Mouse (Mus musculus) kidney, adult 18-20 months (tissue): ENCODE measurements around the gene Ppp1r12a.
A peak's percentile ranks its signal among the peaks of the same experiment; 100 is the strongest.

Experiments used
- DNase-seq: peaks from one replicate; pipeline ENCODE4 v3.0.0; 2021

The Ppp1r12a gene

DNA sequence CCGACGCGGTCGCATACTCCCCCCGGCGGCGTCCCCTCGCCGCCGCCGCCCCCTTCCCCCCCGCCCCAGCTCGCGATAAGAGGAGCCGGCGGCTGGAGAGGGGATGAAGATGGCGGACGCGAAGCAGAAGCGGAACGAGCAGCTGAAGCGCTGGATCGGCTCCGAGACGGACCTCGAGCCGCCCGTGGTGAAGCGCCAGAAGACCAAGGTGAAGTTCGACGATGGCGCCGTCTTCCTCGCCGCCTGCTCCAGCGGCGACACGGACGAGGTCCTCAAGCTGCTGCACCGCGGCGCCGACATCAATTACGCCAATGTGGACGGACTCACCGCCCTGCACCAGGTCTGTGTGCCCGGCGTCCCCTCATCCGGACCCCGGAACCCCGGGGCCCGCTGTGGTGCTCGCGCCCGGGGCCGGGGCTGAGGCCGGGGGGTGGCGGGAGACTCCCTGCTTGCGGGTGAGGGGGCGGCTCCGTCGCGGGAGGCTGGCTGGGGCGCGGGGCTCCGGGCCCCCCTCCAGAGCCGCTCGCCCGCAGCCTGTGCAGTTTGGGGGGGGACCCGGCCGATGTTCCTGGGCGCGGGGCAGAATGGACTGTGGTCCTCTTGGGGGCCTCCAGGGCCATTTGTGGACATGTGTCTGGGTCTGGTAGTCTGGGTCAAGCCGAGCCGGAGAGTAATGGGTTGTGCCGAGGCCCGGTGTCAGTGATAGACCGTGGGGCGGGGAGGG is 466 bp downstream of the Ppp1r12a start:
- peak; percentile 66 for DNase-seq

DNA sequence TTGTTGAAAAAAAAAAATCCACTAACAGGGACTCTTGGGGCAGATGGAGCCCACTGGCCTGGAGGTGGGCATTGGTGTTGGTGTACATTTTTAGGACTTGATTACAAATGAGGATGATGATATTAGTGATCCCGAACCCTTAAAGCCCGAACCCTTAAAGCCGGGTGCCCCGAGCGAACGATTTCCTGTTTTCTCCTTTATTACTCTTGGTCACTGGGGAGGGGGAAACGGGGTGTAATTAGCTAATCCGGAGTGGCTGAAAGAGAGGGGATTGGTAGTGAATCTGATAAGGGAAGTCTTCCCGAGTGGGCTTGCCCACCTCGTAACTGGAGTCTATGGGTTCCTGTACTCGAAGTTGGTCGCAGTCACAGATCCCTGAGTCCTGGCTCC is 1.0 kb downstream of the Ppp1r12a start:
- peak; percentile 37 for DNase-seq

DNA sequence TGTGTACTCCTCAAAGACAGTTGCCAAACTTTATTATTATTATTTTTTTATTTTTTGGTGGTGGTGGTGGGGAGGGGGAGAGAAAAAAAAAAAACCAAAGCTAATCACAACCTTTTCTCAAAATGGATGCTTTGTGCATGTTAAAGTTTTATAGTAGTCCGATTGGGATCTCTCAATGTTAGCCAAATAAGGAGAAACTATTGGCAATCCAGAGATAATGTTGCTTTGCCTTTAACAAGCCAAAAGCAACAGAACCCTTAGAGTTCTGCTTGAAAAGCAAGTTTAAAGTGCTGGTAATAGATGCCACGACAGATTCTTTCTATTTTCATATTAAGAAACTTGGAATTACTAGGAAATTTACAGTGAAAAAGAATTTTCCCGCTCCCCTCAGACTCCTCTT is 1.5 kb downstream of the Ppp1r12a start:
- DNase-seq: no peak

DNA sequence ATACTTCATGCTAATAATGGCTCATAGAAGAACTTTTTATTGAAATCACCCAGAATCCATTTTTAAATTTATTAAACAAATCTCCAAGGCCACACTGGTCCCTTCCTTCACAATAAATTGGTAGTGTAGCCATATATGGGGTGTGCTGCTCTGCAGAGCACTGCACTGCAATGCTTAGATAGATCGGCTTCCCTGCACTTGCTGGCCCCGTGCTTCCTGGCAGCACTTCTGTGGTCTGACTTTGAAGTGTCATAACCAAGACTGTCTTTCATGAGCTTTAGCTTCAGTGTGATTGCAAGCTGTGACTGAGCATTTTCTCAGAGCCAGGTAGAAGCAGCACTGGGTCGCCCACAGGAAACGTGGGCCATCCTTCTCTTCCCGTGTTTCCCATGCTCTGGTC is 5.8 kb downstream of the Ppp1r12a start:
- no peak for DNase-seq

DNA sequence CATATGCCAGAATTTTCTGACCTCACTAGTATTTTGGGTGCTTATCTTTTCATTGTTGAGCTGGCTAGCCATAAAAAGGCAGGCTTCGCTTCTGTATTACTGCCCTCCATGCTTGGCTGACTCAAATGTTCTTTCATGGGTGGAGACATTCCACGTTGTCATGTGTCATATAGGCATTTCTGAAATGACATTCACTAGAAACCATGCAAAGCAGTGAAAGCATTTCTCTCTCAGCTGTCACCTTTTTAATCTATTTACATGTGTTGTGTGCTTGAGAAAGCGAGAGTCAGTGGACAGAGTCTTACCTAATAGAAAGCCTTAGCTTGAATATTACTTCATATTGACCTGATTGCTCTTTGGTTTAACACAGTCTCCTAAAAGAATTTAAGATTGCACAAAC is 8.8 kb downstream of the Ppp1r12a start:
- DNase-seq: no peak

DNA sequence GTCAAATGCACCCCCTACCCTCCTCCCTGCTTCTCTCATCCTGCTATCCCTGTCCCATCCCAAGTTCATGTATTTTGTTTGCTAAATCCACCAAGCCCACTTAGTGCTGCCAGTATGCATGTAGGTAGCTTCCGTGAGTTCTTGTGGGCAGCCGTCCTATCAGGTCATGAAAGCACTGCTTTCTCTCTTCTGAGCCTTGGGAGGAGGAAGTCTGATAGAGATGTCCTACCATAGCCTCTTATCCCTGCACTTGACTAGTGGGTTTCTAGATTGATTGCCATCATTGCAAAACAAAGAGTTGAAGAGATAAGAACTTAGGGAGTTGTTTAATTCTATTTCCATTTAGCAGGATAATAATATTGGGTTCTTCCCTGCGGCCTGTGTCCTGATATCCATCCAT is 9.6 kb downstream of the Ppp1r12a start:
- DNase-seq: no peak

DNA sequence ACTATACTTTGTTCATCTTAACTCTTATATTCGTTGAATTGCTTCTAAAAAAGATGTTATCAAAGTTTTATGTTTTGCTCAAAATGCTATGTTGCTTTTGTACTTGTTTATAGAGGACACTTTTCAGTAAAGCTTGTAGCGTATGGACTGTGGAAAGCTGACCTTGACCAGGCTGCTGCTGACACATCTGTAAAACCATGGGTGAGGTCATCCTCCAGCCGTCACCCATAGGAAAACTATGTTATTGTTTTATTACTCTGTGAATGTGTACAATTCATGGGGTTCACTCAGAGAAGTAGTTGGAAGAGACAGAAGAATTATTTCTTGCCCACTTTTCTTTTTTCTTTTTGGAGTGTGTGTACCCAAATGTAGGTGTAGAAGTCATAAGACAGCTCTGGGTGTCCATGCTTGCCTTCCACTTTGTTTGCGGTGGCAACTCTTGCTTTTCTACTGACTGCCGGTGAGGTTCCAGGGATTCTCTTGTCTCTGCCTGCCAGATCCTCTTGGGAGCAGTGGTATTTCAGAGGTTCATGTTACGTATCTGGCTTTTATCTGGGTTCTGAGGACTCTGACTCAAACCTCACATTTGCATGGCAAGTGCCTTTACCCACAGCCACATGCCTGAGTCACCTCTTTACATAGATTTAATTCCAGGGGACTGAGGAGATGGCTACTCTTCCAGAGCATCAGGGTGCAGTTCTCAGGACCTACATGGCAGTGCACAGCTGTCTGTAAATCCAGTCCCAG is 11.0 kb downstream of the Ppp1r12a start:
- no peak for DNase-seq

DNA sequence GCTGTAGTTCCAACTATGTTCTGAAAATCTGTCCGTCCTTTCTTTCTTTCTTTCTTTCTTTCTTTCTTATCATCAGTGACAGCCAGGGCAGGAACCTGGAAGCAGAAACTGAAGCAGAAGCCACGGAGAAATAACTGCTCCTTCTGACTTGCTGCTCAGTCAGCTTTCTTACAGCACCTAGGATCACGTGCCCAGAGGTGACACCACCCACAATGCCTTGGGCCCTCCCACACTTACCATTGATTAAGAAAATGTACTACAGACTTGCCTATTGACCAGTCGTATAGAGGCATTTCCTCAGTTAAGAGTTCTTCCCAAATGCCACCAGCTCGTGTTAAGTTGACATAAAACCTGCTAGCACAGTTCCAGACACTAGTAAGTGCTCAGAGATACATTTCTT is 12.1 kb downstream of the Ppp1r12a start:
- no peak for DNase-seq

DNA sequence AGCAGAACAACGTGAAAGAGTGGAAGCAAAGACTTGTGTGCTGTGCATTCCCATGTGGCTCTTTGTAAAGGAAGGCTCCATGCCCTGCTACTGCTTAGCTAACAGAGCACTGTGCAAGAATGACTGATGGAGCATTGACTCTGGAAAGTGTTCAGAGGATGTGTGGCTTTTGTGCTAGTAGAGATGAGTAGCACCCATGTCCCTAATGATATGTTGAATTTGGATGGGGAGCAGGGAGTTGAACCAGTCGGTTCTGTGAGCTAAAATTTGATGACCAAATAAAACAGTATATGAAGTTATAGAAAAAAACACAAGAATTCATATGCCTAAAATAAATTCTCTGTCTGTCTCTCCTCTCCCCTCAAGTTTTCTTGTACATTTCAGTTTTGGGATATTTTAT is 13.9 kb downstream of the Ppp1r12a start:
- no peak for DNase-seq

DNA sequence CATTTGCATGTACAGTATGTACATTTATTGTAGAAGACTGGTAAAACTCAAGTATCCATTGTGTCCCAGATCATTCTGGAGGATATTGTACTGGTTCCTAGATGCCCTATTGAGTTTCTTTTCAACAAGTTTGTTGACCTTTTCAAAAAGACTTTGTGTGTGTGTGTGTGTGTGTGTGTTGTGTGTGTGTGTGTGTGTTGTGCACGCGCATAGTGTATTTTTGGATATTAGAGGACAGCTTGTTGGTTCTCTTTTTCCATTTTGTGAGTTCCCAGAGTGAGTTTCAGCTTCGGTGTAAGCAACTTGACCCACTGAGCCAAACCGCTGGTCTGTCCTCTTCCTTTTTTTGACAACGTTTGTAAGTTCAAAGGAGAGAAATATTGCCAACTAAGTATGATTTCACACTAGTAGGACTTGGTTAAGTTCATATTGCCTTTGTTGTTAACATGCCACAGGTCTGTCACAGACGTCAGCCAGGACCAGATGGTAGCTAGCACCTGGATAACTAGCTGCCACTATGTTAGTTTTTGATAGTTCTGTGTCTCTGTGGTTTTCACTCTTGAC is 16.4 kb downstream of the Ppp1r12a start:
- DNase-seq: no peak

DNA sequence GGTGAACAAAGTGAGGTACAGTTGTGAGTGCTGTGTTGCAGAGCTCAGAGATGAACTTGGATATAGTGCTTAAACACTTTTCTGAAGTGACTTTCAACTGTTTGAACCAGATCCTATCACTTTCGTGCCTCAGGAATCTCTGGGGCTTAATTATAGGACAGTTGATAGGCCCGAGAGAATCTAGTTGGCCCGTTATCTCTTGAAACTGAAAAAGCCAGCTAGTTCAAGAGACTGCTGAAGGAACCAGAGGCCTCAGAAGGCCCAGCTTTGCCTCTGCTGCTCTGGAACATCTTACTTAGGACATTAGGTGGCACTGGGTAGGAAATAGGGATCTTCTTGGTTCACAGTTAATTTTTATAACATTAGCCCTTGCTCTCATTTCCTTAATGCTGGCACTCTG is 17.4 kb downstream of the Ppp1r12a start:
- no peak for DNase-seq

DNA sequence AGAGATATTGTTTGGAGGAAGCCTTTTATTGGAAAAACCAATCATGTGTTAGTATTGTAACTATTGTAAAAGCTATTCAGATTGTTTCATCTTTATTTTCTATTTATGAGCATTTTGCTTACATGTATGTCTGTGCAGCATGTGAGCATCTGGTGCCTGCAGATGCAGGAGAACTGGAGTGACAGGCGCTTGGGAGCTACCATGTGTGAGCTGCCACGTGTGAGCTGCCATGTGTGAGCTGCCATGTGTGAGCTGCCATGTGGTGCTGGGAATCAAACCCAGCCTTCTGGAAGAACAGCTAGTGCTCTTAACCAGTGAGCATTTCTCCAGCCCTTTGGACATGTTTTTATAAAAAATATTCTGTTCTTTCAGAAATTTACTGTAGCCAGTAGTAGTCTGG is 18.3 kb downstream of the Ppp1r12a start:
- no peak for DNase-seq

DNA sequence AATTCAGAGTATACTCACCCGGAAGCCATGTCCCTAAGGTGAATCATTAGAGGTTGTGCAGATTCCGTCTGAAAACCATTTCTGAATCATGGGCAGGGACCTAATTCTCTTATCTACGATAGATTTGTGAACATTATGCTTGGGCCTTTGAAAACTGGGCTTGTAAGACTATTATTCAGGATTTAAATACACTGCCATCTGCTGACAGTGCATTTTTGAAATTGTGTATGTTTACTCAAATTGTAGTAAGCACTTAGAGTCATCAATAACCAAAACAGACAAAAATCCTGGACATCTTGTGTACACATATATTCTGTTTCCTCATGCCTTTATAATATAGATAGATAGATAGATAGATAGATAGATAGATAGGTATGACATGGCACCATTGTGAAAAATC is 19.9 kb downstream of the Ppp1r12a start:
- DNase-seq: no peak

DNA sequence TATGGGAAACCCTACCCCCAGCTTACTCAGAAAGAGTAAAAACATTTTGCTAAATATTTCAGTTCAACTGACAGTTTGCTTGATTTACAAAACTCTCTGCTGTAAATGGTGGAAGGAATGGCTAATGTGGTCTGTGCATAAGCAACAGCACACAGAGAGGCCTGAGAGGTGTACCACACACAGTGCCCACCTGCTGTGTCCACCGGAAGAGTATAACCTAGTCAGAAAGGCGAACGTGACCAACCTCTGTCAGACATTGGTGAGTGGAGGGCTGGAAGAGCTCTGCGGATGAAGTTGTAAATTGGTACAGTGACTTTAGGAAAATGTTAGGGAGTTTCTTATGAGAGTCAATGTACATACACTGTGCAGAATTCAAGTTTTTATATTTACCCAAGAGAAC is 20.4 kb downstream of the Ppp1r12a start:
- DNase-seq: no peak

DNA sequence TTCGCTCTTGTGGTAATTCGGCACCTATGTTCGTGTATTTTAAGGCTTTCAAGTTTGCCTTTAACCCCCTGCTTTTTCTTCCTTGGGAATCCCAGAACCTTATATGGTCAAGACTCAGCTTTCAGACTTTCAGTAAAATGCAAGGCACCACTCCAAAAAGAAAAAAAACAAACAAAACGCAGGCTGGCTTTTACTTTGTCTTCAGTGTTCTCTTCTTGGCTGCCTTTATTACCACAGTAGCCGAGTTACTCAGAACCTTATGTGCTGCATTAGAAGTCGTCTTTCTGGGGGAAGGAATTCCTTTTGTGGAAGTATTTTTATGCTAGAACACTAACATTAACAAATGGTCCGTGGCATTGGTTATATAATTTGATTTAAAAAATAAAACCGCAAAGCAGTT is 22.8 kb downstream of the Ppp1r12a start:
- no peak for DNase-seq

DNA sequence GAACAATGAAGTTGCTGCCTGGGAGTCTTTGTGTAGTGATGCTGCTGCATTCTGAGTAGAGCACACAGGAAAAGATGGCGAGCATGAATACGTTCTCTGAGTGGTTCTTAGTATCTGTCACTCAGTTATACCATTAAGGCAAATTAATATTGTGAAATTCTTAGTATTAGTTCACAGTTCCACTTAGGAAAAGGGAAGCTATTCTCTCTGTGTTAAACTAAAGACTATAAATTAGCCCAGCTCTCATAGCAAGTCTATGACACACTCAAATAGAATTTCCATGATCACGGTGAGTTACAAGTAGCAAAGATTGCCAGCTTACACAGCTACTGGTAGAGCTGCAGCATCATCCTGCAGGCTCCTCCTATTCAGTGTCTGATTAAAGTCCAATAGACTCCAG is 23.3 kb downstream of the Ppp1r12a start:
- no peak for DNase-seq

DNA sequence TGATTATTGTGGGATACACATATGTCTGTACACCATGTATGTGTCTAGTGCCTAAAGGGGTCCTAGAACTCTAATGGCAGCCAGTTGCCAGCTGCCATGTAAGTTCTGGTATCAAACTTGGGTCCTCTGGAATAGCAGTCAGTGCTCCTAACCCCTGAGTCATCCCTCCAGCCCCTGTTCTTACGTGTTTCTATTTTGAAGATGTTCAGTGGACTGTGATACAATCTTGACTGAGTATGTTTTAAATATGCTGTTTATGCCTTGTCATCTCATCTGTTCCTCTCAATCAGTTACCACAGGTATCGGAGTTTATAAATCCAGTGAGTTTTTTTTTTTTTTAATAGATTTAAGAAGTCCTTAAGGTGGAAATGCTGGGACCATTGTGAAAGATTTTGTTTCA is 27.3 kb downstream of the Ppp1r12a start:
- DNase-seq: no peak

DNA sequence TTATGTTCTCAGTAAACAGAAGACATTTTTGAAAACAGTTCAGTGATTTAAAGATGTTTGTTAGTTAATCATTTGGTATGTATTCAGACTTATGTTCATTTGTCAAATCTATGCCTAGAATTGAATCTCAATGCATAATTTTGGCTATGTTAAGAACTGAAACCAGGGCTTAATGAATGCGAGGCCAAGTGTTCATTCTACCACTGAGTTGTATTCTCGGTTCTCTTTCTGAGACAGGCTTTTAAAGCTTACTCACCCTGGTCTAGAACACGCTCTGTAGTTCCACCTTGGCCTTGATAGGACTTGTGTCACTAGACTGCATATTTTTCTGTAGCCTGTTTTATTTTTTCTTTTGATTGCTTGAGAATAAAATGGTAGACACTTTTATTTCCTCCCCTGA is 28.0 kb downstream of the Ppp1r12a start:
- DNase-seq: no peak

DNA sequence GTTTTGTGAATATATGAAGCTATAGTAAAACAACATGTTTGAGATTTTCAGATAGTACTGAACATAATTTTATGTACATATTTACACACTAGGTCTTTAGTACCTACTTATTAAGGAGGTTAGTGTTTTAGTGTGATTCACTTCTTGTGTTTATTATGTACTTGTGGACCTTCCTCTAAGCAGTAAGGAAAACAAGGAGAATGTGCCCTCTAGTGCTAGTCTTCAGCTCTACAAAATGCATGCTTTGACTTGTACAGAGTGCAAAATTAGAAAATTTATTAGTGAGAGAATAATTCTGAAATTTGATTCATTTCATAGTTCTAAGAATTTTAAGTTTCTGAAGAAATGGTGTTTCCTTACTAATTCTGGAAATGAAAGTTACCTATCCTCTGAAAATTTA is 28.6 kb downstream of the Ppp1r12a start:
- DNase-seq: no peak

DNA sequence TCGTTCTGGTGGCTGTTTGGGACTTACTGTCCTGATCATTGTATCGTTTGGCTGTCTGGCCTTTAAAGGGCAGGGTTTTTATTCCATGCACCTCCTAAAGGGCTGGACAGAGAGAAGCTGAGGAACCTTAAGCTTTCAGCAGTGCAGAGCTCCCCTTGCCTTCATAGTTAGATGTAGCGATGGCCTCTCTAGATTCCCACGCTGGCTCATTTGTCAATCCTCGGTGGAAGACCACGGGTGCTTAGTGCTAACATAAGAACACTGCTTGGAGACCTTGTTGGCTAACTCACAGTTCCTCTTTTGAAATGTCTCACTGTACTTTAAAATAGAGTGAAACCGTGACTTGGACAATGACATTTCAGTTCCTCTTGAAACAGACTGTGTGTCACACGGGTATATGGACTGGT is 29.4 kb downstream of the Ppp1r12a start:
- DNase-seq: no peak

DNA sequence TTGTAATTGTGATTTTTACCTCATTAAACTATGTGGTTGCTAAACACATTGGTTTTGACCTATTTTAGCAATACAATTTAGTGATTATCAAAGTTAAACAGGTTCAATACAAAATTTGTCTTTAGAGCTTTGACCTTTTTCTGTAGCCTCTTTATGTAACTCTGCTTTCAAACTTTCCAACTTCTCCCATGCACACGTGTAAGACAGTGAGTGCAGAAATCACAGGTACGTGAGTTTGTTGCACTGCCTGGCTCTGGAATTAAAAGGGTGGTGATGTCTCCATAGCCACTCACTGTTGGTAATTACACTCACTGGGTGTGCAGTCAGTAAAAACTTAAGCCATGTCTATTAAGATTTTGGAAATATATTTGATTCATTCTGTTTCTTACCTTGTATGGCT is 30.3 kb downstream of the Ppp1r12a start:
- DNase-seq: no peak

DNA sequence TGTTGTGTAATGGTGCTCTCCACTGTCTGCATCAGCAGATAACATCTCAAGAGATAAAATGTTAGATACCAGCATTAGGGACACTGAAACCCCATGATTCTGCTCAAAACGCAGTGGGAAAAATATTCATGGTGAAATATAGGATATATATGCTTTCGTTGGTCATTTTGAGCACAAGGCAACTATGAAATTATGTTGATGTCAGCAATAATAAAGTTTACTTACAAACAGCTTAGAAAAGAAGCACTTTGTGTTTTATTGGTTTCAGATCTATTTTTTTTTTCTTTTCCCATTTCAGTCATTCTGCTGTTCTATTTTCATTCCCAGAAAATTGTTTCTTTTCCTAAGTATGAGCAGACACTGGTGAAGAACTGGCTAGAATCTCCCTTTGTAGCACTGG is 34.1 kb downstream of the Ppp1r12a start:
- DNase-seq: no peak

DNA sequence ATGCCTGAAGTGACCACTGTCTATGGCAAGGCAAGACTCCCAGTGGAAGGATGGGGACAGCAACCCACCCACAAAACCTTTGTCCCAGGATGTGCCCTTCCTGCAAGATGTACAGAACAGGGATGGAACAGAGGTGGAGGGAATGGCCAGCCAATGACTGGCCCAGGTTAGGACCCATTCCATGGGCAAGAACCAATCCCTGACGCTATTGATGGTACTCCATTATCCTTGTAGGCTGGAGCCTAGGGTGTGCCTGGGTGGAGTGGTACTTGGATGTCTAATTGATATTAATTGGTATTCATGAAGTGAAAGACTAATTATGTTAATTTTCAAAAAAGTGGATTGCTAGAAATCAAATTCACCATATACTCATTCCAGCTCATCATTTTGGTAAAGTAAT is 35.5 kb downstream of the Ppp1r12a start:
- no peak for DNase-seq

DNA sequence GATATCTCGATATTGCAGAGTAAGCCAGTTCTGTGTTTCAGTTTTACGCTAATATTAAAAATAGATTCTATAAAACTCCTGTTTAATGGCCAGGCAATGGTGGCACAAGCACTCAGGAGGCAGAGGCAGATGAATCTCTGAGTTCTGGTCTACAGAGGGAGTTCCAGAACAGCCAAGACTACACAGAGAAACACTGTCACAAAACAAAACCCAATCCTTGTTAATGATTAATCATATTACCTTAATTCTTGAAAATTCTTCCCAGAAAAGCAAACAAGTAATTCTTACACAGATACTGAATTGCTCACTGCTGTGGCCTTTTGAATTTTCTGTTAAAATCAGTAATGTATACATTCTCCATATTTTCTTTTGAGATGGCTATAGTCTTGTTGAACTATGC is 37.0 kb downstream of the Ppp1r12a start:
- DNase-seq: no peak

DNA sequence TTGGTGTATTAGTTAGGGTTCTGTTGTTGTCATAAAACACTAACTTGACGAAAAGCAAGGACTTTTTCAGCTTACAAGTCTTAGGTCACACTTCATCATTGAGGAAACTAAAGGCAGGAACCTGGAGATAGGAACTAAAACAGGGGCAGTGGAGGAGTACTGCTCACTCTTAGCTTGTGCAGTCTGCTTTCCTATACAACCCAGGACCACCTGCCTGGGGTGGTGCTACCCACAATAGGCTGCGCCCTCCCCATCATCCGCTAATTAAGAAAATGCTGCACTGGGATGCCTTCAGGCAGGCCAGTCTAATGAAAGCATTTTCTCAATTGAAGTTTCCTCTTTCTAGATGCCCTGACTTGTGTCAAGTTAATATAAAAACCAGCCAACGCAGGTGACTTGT is 40.1 kb downstream of the Ppp1r12a start:
- no peak for DNase-seq
